Mouse (Mus musculus) layer of hippocampus, adult 2 months (tissue): ENCODE results near the gene Ndufaf2. TPM values are rescaled to one million over a fixed set of nuclear protein-coding genes. Genes with fewer than 3 reads are reported as not detected.

Experiments used
- DNase-seq, 2 experiments: peaks; one replicate each; pipeline ENCODE4 v3.0.0; 2022; ENCODE audit warnings: low spot score in 2 of 2
- H3K27ac ChIP-seq: fragments of 200-600 bp; 2 replicates; pipeline ENCODE4 v1.8.1; 2022
- H3K4me3 ChIP-seq: fragments of 200-600 bp; 2 replicates; pipeline ENCODE4 v1.8.1; 2022; ENCODE audit warnings: mild to moderate bottlenecking
- CTCF ChIP-seq: fragments of 200-600 bp; conservative IDR thresholded peaks from 2 replicates; pipeline ENCODE4 v1.8.1; 2022; ENCODE audit warnings: antibody characterized with exemption, mild to moderate bottlenecking, moderate library complexity
- total RNA-seq, 2 experiments: library from RNA; stranded (reverse); gene quantifications; 2 replicates each; pipeline ENCODE4 v1.2.3; 2021

Ndufaf2 gene
- total RNA-seq, 2 experiments from 2014 or later, result 21.5 to 24.2 TPM

GRCm38 (mm10) chr13:108095617-108096016, 62.8 kb downstream of the Ndufaf2 start:
- Histone ChIP-seq H3K27ac (no peak overlapping the region; the same call in 1 of the 2 replicates), H3K4me3 (no peak overlapping the region)
- no peak for TF ChIP-seq CTCF
- DNase-seq, result peak; percentile 41 to 47

- H3K27ac ChIP-seq, result no peak overlapping the region
- TF ChIP-seq CTCF, result no peak
- DNase-seq, result no peak
- H3K4me3 ChIP-seq, result no peak overlapping the region
These were observed 63.7 kb downstream of the Ndufaf2 start for GRCm38 (mm10) chr13:108094681-108095080.

GRCm38 (mm10) chr13:108092290-108092689, 66.1 kb downstream of the Ndufaf2 start:
- DNase-seq, result no peak
- Histone ChIP-seq H3K4me3 (no peak overlapping the region), H3K27ac (no peak overlapping the region)
- no peak for TF ChIP-seq CTCF

GRCm38 (mm10) chr13:108086724-108087123, 71.7 kb downstream of the Ndufaf2 start:
- no peak for DNase-seq
- Histone ChIP-seq H3K4me3 (no peak overlapping the region), H3K27ac (no peak overlapping the region)
- no peak for TF ChIP-seq CTCF

GRCm38 (mm10) chr13:108086036-108086435, 72.4 kb downstream of the Ndufaf2 start:
- H3K4me3 ChIP-seq, result no peak overlapping the region
- DNase-seq, result peak in 1 of 2 experiments; percentile 5
- H3K27ac ChIP-seq, result no peak overlapping the region
- no peak for TF ChIP-seq CTCF

- Histone ChIP-seq H3K4me3 (no peak overlapping the region), H3K27ac (no peak overlapping the region)
- no peak for DNase-seq
- no peak for TF ChIP-seq CTCF
These were observed 74.3 kb downstream of the Ndufaf2 start for GRCm38 (mm10) chr13:108084086-108084485.

- peak overlapping the region; percentile 73 for H3K27ac ChIP-seq
- TF ChIP-seq CTCF, result no peak
These were observed 80.5 kb downstream of the Ndufaf2 start for GRCm38 (mm10) chr13:108077901-108078300.

GRCm38 (mm10) chr13:108077476-108077875, 80.9 kb downstream of the Ndufaf2 start:
- no peak overlapping the region for H3K4me3 ChIP-seq
- no peak for DNase-seq
- TF ChIP-seq CTCF, result no peak

More at GRCm38 (mm10) chr13:108077901-108078300, 80.5 kb downstream of the Ndufaf2 start:
- no peak for DNase-seq
- H3K4me3 ChIP-seq, result no peak overlapping the region

GRCm38 (mm10) chr13:108070171-108070570, 88.3 kb downstream of the Ndufaf2 start:
- Histone ChIP-seq H3K27ac (no peak overlapping the region), H3K4me3 (no peak overlapping the region)
- no peak for DNase-seq
- no peak for TF ChIP-seq CTCF

More at GRCm38 (mm10) chr13:108077476-108077875, 80.9 kb downstream of the Ndufaf2 start:
- H3K27ac ChIP-seq, result peak overlapping the region; percentile 73

GRCm38 (mm10) chr13:108069151-108069550, 89.3 kb downstream of the Ndufaf2 start:
- H3K4me3 ChIP-seq, result no peak overlapping the region
- no peak for DNase-seq
- no peak overlapping the region for H3K27ac ChIP-seq
- no peak for TF ChIP-seq CTCF

GRCm38 (mm10) chr13:108066021-108066420, 92.4 kb downstream of the Ndufaf2 start:
- Histone ChIP-seq H3K27ac (no peak overlapping the region), H3K4me3 (no peak overlapping the region)
- no peak for DNase-seq
- TF ChIP-seq CTCF, result no peak

- H3K27ac ChIP-seq, result no peak overlapping the region
- no peak for TF ChIP-seq CTCF
These were observed 94.1 kb downstream of the Ndufaf2 start for GRCm38 (mm10) chr13:108064331-108064730.

GRCm38 (mm10) chr13:108063374-108064134, 94.9 kb downstream of the Ndufaf2 start:
- no peak for DNase-seq
- TF ChIP-seq CTCF, result no peak
- Histone ChIP-seq H3K4me3 (no peak overlapping the region), H3K27ac (no peak overlapping the region)

More at GRCm38 (mm10) chr13:108064331-108064730, 94.1 kb downstream of the Ndufaf2 start:
- no peak overlapping the region for H3K4me3 ChIP-seq
- DNase-seq, result no peak

GRCm38 (mm10) chr13:108062900-108063299, 95.5 kb downstream of the Ndufaf2 start:
- no peak for DNase-seq
- TF ChIP-seq CTCF, result no peak
- H3K4me3 ChIP-seq, result no peak overlapping the region
- H3K27ac ChIP-seq, result no peak overlapping the region
